Mouse (Mus musculus) forebrain, postnatal 0 days (tissue): ENCODE results near the gene Axin1. TPM values are rescaled to one million over a fixed set of nuclear protein-coding genes. Genes with fewer than 3 reads are reported as not detected.
"Not testable (repeated sequence)": the region's sequence is repeated elsewhere in the genome, so short reads cannot be mapped to it uniquely, and the experiment has no call there.

Source experiments
- ATAC-seq: fragments of 200-750 bp; cut with Nextera tagmentation; 2 replicates; pipeline ENCODE4 v1.8.0; 2017; ENCODE audit warnings: mild to moderate bottlenecking, moderate library complexity
- DNase-seq: peaks from one replicate; pipeline ENCODE4 v3.0.0-alpha.2; 2015
- H3K27ac ChIP-seq: fragments of 300-500 bp; sonication (generic); 2 replicates; pipeline ENCODE4 v1.5.1; 2014; ENCODE audit warnings: low read depth, mild to moderate bottlenecking, antibody characterized with exemption, low read length, moderate library complexity, mixed read lengths
- H3K27me3 ChIP-seq: fragments of 300-500 bp; sonication (generic); 2 replicates; pipeline ENCODE4 v1.6.1; 2014; ENCODE audit warnings: mild to moderate bottlenecking, low read length, mixed read lengths; ENCODE audit not compliant: insufficient read depth
- H3K36me3 ChIP-seq: fragments of 300-500 bp; sonication (generic); 2 replicates; pipeline ENCODE4 v1.6.1; 2014; ENCODE audit warnings: mild to moderate bottlenecking, moderate library complexity; ENCODE audit not compliant: insufficient read depth
- H3K4me1 ChIP-seq: fragments of 300-500 bp; sonication (generic); 2 replicates; pipeline ENCODE4 v1.6.1; 2014; ENCODE audit warnings: antibody characterized with exemption; ENCODE audit not compliant: insufficient read depth
- H3K4me2 ChIP-seq: fragments of 300-500 bp; sonication (generic); 2 replicates; pipeline ENCODE4 v1.6.1; 2014; ENCODE audit warnings: low read depth, mild to moderate bottlenecking, moderate library complexity
- H3K4me3 ChIP-seq: fragments of 300-500 bp; sonication (generic); 2 replicates; pipeline ENCODE4 v1.5.1; 2014; ENCODE audit warnings: low read depth, low read length, mixed read lengths
- H3K9ac ChIP-seq: fragments of 300-500 bp; sonication (generic); 2 replicates; pipeline ENCODE4 v1.6.1; 2014; ENCODE audit warnings: mild to moderate bottlenecking
- H3K9me3 ChIP-seq: fragments of 300-500 bp; sonication (generic); 2 replicates; pipeline ENCODE4 v1.6.1; 2016; ENCODE audit warnings: low read length
- CTCF ChIP-seq: sonication (generic); IDR thresholded peaks from 2 replicates; pipeline ENCODE4 v1.5.1; 2016; ENCODE audit warnings: antibody characterized with exemption, control low read depth, low read depth
- WGBS: fragments of 180-500 bp; shearing (Covaris S2); extraction: QIAGEN DNeasy Blood & Tissue Kit; methylation state at CpG from one replicate; pipeline ENCODE4 v1.1.7; 2014; 5-methylcytosine and 5-hydroxymethylcytosine counted together
- polyA plus RNA-seq: library from polyadenylated mRNA; unstranded; fragments of >200 nt; fragmentation: Nextera tagmentation; extraction: Ambion mirVana; gene quantifications from 2 replicates; pipeline ENCODE4 v1.2.1, GENCODE M21; 2015
- total RNA-seq: library from RNA; depleted of rRNA; stranded (reverse); fragments of >200 nt; gene quantifications from 2 replicates; pipeline ENCODE4 v1.2.3, GENCODE M21; 2014

The Axin1 gene
- total and polyA plus RNA-seq, 2 experiments from 2014 or later, result 15.1 to 47.6 TPM

DNA sequence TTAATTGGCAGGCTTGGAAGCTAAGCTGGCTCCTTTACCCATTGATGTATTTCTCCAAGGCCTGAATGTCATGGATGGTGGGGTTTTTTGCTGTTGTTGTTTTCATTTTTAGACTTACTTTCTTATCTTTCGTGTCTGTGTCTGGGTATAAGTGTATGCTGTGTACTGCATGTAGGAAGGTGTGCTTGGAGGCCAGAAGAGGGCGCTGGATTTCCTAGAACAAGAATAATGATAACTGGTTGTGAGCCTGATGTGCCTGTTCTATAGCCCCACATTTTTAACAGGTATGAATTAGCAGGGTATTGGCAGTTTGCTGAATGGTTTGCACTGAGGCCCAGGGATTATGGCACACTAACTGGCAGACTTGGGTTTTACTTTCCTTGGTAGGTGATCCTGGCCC lies 10.6 kb downstream of the Axin1 start:
- H3K9me3 ChIP-seq, result no peaks in the 10 kb centered on the region
- H3K9ac ChIP-seq, result no peak overlapping the region
- DNase-seq, result no peak
- no peak for TF ChIP-seq CTCF
- no peaks in the 10 kb centered on the region for H3K27me3 ChIP-seq
- no peak overlapping the region for H3K4me3 ChIP-seq
- H3K36me3 ChIP-seq, result peaks cover 17% of the 10 kb centered on the region; the same call in 1 of the 2 replicates
- 87% methylated on average over 2 of the region's 2 CpGs for WGBS
- no peak overlapping the region for H3K27ac ChIP-seq
- ATAC-seq, result no peak
- no peaks in the 10 kb centered on the region for H3K4me1 ChIP-seq
- H3K4me2 ChIP-seq, result no peak overlapping the region

GRCm38 (mm10) chr17:26151886-26152630 lies 13.6 kb downstream of the Axin1 start:
- Histone ChIP-seq H3K9me3 (no peaks in the 10 kb centered on the region), H3K4me1 (no peaks in the 10 kb centered on the region), H3K4me2 (no peak overlapping the region), H3K27ac (no peak overlapping the region), H3K9ac (no peak overlapping the region), H3K4me3 (no peak overlapping the region), H3K27me3 (no peaks in the 10 kb centered on the region), H3K36me3 (peaks cover 12% of the 10 kb centered on the region; the same call in 1 of the 2 replicates)
- TF ChIP-seq CTCF, result no peak
- DNase-seq, result no peak
- no peak for ATAC-seq
- 92% methylated on average over 2 of the region's 2 CpGs for WGBS

DNA sequence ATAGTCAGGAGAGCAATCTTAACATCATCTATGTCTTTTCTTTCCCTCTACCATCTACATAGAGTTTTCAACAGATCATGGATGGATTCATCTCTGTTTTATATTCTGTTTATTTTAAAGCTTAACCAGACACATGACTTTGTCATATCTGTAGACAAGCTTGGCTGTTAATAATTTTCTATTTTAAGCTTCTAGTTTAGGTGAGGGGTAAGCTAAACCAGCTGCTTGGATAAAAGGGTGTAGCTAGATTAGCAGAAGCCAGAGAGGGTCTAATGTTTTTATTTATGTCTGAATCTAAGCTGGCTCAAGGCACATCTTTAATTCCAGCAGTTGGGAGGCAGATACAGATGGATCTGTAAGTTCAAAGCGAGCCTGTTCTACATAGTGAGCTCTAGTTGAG lies 24.2 kb downstream of the Axin1 start:
- no peak for DNase-seq
- Histone ChIP-seq H3K36me3 (no peaks in the 10 kb centered on the region), H3K4me3 (no peak overlapping the region), H3K27me3 (no peaks in the 10 kb centered on the region), H3K4me1 (no peaks in the 10 kb centered on the region), H3K9ac (no peak overlapping the region), H3K9me3 (no peaks in the 10 kb centered on the region), H3K27ac (no peak overlapping the region), H3K4me2 (no peak overlapping the region)
- TF ChIP-seq CTCF, result no peak
- WGBS, result 90% methylated on average over 1 of the region's 1 CpGs
- ATAC-seq, result no peak

DNA sequence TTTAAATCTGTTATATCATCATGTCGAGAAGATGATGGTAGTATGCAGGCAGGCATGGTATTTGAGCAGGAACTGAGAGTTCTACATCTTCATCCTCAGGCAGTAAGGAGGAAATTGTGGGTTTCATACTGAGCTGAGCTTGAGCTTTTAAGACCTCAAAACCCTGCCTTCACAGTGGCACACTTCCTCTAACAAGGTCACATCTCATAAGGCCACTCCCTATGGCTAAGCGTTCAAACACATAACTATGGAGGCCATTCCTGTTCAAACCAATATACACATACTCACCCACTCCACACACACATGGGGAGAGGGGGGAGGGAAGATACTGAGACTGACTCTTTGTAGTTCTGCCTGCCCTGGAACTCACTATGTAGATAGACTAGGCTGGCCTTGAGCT lies 29.6 kb downstream of the Axin1 start:
- no peak for DNase-seq
- no peaks in the 10 kb centered on the region for H3K36me3 ChIP-seq
- H3K27me3 ChIP-seq, result no peaks in the 10 kb centered on the region
- H3K4me3 ChIP-seq, result no peak overlapping the region
- no peak overlapping the region for H3K9ac ChIP-seq
- WGBS, result 91% methylated on average over 2 of the region's 2 CpGs
- no peak overlapping the region for H3K27ac ChIP-seq
- H3K4me2 ChIP-seq, result no peak overlapping the region
- no peak for ATAC-seq
- no peaks in the 10 kb centered on the region for H3K9me3 ChIP-seq
- TF ChIP-seq CTCF, result no peak
- H3K4me1 ChIP-seq, result no peaks in the 10 kb centered on the region

- not testable (repeated sequence) for ATAC-seq, H3K4me2 ChIP-seq
- 88% methylated on average over 2 of the region's 2 CpGs for WGBS
Measured at GRCm38 (mm10) chr17:26175248-26175647, 36.8 kb downstream of the Axin1 start.

GRCm38 (mm10) chr17:26178611-26179010 lies 40.1 kb downstream of the Axin1 start:
- no peak overlapping the region for H3K4me2 ChIP-seq
- H3K9ac ChIP-seq, result no peak overlapping the region
- H3K4me1 ChIP-seq, result no peaks in the 10 kb centered on the region
- ATAC-seq (no peak), DNase-seq (no peak)
- no peaks in the 10 kb centered on the region for H3K27me3 ChIP-seq
- no peak for TF ChIP-seq CTCF
- H3K27ac ChIP-seq, result no peak overlapping the region
- H3K36me3 ChIP-seq, result peaks cover 15% of the 10 kb centered on the region
- no peak overlapping the region for H3K4me3 ChIP-seq
- H3K9me3 ChIP-seq, result no peaks in the 10 kb centered on the region

More at GRCm38 (mm10) chr17:26175248-26175647, 36.8 kb downstream of the Axin1 start:
- DNase-seq, H3K9ac ChIP-seq, H3K4me3 ChIP-seq, H3K27ac ChIP-seq, H3K9me3 ChIP-seq, H3K4me1 ChIP-seq, H3K27me3 ChIP-seq: not testable (repeated sequence)
- 0 out of 2 replicates have a peak, but pooled peaks have one; percentile 17 for TF ChIP-seq CTCF
- H3K36me3 ChIP-seq, result peaks cover 14% of the 10 kb centered on the region

GRCm38 (mm10) chr17:26181179-26181578 lies 42.7 kb downstream of the Axin1 start:
- DNase-seq (no peak), ATAC-seq (no peak)
- no peak for TF ChIP-seq CTCF
- Histone ChIP-seq H3K4me2 (no peak overlapping the region), H3K36me3 (peaks cover 21% of the 10 kb centered on the region), H3K27ac (no peak overlapping the region), H3K9me3 (no peaks in the 10 kb centered on the region), H3K4me1 (no peaks in the 10 kb centered on the region), H3K4me3 (no peak overlapping the region), H3K27me3 (no peaks in the 10 kb centered on the region), H3K9ac (no peak overlapping the region)
- 85% methylated on average over 3 of the region's 3 CpGs for WGBS
